Mouse (Mus musculus) testis, adult 2 months (tissue): ENCODE measurements around the gene Rxrb. TPM values are rescaled to one million over a fixed set of nuclear protein-coding genes. Genes with fewer than 3 reads are reported as not detected.

Source experiments
- H3K27ac ChIP-seq: fragments of 200-500 bp; 2 replicates; pipeline ENCODE4 v1.5.1; 2012; ENCODE audit warnings: low read depth, low read length; ENCODE audit not compliant: control insufficient read depth, insufficient read depth
- H3K27me3 ChIP-seq: fragments of 200-500 bp; 2 replicates; pipeline ENCODE4 v1.6.1; 2012; ENCODE audit warnings: mild to moderate bottlenecking, low read length, moderate library complexity; ENCODE audit not compliant: control insufficient read depth, insufficient read depth
- H3K36me3 ChIP-seq: fragments of 200-500 bp; 2 replicates; pipeline ENCODE4 v1.6.1; 2012; ENCODE audit warnings: mild to moderate bottlenecking, low read length; ENCODE audit not compliant: control insufficient read depth, insufficient read depth
- H3K4me1 ChIP-seq: fragments of 200-500 bp; 2 replicates; pipeline ENCODE4 v1.6.1; 2012; ENCODE audit warnings: low read length; ENCODE audit not compliant: control insufficient read depth, insufficient read depth
- H3K4me3 ChIP-seq: fragments of 200-500 bp; 2 replicates; pipeline ENCODE4 v1.5.1; 2012; ENCODE audit warnings: low read depth, mild to moderate bottlenecking, low read length, moderate library complexity, mixed read lengths; ENCODE audit not compliant: control insufficient read depth
- CTCF ChIP-seq: fragments of 200-500 bp; IDR thresholded peaks from 2 replicates; pipeline ENCODE4 v1.5.1; 2012; ENCODE audit warnings: low read depth, mild to moderate bottlenecking, inconsistent platforms, low read length, moderate library complexity; ENCODE audit not compliant: control insufficient read depth, insufficient read depth, insufficient replicate concordance
- POLR2A ChIP-seq: fragments of 200-500 bp; IDR thresholded peaks from 2 replicates; pipeline ENCODE4 v1.6.1; 2012; ENCODE audit warnings: low read depth, mild to moderate bottlenecking, inconsistent platforms, low read length, moderate library complexity; ENCODE audit not compliant: control insufficient read depth
- polyA plus RNA-seq: library from polyadenylated mRNA; depleted of rRNA; stranded (reverse); fragments of >200 nt; gene quantifications from 2 replicates; pipeline ENCODE4 v1.2.3, GENCODE M21; 2012

The Rxrb gene
- polyA plus RNA-seq, 1 experiment, result 25.5 TPM

GRCm38 (mm10) chr17:34025756-34026151 lies 5.9 kb upstream of the Rxrb start:
- H3K4me1 ChIP-seq, result peaks cover 48% of the 10 kb centered on the region
- H3K4me3 ChIP-seq, result no peak overlapping the region
- H3K27ac ChIP-seq, result no peak overlapping the region
- H3K36me3 ChIP-seq, result peaks cover 2% of the 10 kb centered on the region; the same call in 1 of the 2 replicates
- H3K27me3 ChIP-seq, result no peaks in the 10 kb centered on the region
- TF ChIP-seq CTCF (no peak), POLR2A (no peak)

- Histone ChIP-seq H3K4me3 (no peak overlapping the region), H3K27me3 (no peaks in the 10 kb centered on the region), H3K27ac (no peak overlapping the region), H3K36me3 (peaks cover 2% of the 10 kb centered on the region; the same call in 1 of the 2 replicates), H3K4me1 (peaks cover 48% of the 10 kb centered on the region)
- no peak for TF ChIP-seq CTCF
- no peak for TF ChIP-seq POLR2A
Observed at GRCm38 (mm10) chr17:34026221-34026620, 5.4 kb upstream of the Rxrb start.

GRCm38 (mm10) chr17:34026917-34027655 lies 4.5 kb upstream of the Rxrb start:
- peaks cover 2% of the 10 kb centered on the region; the same call in 1 of the 2 replicates for H3K36me3 ChIP-seq
- no peaks in the 10 kb centered on the region for H3K27me3 ChIP-seq
- H3K4me3 ChIP-seq, result peak overlapping the region; percentile 83
- H3K27ac ChIP-seq, result peak overlapping the region; percentile 52
- peaks cover 46% of the 10 kb centered on the region for H3K4me1 ChIP-seq
- 0 out of 2 replicates have a peak, but pooled peaks have one; percentile 17 for TF ChIP-seq POLR2A
- TF ChIP-seq CTCF, result no peak

DNA sequence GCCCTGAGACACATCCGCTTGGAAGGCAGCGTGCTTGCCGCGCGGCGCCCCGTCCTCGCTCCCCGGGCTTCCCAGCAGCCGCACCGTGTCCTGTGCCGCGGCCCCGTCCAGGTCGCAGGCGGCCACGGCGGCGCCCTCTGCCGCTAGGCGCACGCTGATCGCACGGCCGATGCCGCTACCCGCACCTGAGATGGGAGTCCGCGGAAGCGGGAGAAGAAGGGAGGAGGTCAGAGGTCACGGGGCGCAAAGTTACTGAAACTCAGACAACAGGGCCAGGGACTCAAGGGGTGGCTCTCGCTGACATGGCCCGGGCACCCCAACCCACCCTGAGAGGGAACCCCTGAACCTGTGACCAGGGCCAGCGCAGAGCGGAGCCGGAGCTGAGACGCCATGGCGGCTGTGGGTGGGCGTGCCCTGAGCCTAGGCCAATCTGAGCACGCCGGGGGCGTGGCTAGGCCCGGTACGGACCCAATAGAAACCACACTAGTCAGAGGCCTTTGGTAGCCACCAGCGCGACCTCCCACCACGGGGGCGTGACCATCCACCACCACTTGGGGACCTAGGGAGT lies 3.9 kb upstream of the Rxrb start, which contains the start of gene H2-Ke6:
TSS of gene H2-Ke6 (minus strand) at position 405 of the 568 bp plus-strand sequence.
- H3K4me1 ChIP-seq, result peaks cover 47% of the 10 kb centered on the region

GRCm38 (mm10) chr17:34028501-34029149 lies 3.0 kb upstream of the Rxrb start:
- no peaks in the 10 kb centered on the region for H3K36me3 ChIP-seq
- H3K27me3 ChIP-seq, result no peaks in the 10 kb centered on the region
- TF ChIP-seq CTCF, result no peak
- TF ChIP-seq POLR2A, result no peak
- H3K4me1 ChIP-seq, result peaks cover 52% of the 10 kb centered on the region
- H3K27ac ChIP-seq, result no peak overlapping the region
- no peak overlapping the region for H3K4me3 ChIP-seq

More for the DNA sequence above, 3.9 kb upstream of the Rxrb start, which contains the start of gene H2-Ke6:
- Histone ChIP-seq H3K36me3 (no peaks in the 10 kb centered on the region), H3K27ac (peak within 1 kb of the TSS; percentile 52), H3K27me3 (no peaks in the 10 kb centered on the region), H3K4me3 (peak within 1 kb of the TSS; percentile 83)
- peak; percentile 61 for TF ChIP-seq POLR2A
- no peak for TF ChIP-seq CTCF

GRCm38 (mm10) chr17:34029150-34029889 lies 2.3 kb upstream of the Rxrb start:
- no peaks in the 10 kb centered on the region for H3K36me3 ChIP-seq
- H3K27me3 ChIP-seq, result no peaks in the 10 kb centered on the region
- no peak overlapping the region for H3K4me3 ChIP-seq
- TF ChIP-seq POLR2A (no peak), CTCF (no peak)
- no peak overlapping the region for H3K27ac ChIP-seq
- H3K4me1 ChIP-seq, result peaks cover 49% of the 10 kb centered on the region
